Mouse (Mus musculus) left cerebral cortex, postnatal 4 days (tissue): ENCODE measurements around the gene Otog. TPM values are rescaled to one million over a fixed set of nuclear protein-coding genes. Genes with fewer than 3 reads are reported as not detected.

Source experiments
- DNase-seq: peaks from one replicate; pipeline ENCODE4 v3.0.0-alpha.2; 2022
- intact Hi-C: fragments of 180-260 bp; cut with DNase I; formaldehyde crosslinking; loops from one replicate; pipeline ENCODE4 v1.15.1; 2025
- total RNA-seq, 2 experiments: library from RNA; stranded (reverse); gene quantifications; 2 replicates each; pipeline ENCODE4 v1.2.3; 2021

Gene Otog
- total RNA-seq, 2 experiments from 2014 or later: 0.08 to 0.26 TPM

- intact Hi-C loops: loop anchor here (5.0 kb wide), 2 partner anchors 96 to 326 kb away; partner anchors contain the start of gene Myod1
- DNase-seq: no peak
Observed at GRCm38 (mm10) chr7:46280896-46281295, 40.1 kb downstream of the Otog start.

DNA sequence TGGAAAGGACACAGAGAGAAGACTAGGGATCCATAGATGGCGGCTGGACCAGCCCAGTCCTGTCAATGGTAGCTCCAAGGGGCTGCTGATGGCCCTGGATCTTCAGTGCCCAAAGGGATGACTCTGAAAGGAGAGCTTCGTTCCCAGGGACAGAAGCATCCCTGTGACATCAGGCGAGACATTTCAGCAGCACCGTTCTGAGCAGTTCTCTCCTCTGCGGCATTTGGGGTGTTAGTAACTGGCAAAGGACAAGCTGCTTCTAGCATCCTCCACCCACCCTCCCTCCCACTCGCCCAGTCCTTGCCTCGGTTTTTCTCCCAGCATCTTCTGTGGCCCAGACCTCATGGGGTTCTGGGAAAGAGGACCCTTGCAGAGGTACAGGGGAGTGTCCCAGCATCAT is 41.5 kb downstream of the Otog start:
- intact Hi-C loops: loop anchor here (5.0 kb wide), 2 partner anchors 95 to 325 kb away; partner anchors contain the start of gene Myod1
- no peak for DNase-seq

DNA sequence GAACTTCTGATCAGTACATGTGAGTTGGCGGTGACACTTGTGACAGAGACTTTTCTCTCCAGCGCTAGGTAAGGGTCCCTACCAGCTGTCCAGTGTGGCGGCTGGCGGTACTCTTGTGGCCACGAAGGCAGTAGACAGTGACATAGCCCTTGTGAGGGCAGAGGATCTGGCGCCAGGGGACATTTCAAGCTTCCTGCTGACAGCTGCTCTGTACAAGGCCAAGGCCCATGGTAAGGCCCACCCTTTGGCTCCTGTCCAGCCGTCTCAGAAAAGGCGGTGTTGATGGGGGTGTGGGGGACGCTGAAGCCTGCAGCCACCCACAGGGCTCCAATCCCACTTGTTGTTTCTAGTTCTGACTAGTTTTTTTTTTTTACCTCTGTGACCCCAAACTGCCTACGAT is 42.9 kb downstream of the Otog start:
- intact Hi-C loops: loop anchor here (5.0 kb wide), 2 partner anchors 94 to 324 kb away; partner anchors contain the start of gene Myod1
- peak; percentile 77 for DNase-seq

GRCm38 (mm10) chr7:46285161-46285839 is 44.5 kb downstream of the Otog start:
- DNase-seq: no peak
- intact Hi-C loops: no loop called here

DNA sequence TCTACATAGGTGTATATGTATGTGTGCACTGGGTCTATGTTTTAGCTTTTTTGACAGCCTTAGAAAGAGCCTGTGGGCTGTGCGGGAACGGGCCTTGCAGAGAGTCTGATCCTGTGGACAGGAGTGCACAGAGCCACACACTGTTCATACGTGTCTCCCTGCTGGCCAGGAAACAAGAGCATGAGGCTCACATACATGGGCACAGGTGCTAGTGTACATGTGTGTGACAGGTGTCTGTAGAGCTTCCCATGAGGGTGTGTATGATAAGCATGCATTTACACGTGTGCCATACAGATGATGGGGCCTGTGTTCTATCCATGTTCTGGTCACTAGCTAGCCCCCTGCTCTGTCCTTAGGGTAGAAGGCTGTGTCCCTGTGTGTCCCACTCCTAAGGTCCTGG is 45.6 kb downstream of the Otog start:
- intact Hi-C loops: no loop called here
- DNase-seq: no peak

DNA sequence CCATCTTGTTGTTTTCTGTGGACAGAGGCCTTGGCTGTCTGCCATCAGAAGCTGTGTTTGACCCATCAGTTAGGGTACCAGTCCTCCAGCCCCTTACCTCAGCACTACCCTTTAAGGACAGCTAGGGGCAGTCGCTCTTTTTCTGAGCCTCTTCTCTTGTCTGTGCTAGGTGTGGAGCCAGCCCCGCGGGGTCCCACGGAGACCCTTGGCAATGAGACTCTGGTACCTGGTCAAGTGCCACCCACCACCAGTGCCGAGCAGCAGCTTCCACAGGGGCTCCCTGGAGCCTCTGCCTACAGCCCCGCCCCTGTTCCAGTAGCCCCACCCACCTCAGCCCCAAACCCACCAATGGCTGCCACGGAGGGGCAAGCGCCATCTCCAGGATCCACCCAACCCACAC is 46.3 kb downstream of the Otog start:
- DNase-seq: no peak
- intact Hi-C loops: no loop called here

DNA sequence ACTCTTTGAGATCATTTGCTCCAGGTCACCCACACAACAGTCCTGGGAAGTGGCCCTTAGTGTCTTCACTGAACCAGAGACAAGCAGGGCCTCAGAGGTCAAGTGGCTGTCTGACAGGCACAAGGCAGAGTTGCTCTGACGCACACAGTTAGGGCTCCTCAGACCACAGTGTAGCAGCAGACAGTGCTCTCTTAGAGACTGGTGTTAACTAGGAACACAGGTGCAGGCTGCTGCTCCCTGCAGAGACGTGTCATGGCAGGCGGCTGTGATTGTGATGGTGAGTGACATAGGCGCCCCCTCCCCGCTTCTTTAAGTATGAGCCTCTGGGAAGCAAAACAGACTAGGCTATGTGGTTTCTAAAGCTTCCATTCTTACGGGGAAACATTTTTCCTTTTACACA is 55.5 kb downstream of the Otog start:
- peak; percentile 34 for DNase-seq
- intact Hi-C loops: no loop called here

DNA sequence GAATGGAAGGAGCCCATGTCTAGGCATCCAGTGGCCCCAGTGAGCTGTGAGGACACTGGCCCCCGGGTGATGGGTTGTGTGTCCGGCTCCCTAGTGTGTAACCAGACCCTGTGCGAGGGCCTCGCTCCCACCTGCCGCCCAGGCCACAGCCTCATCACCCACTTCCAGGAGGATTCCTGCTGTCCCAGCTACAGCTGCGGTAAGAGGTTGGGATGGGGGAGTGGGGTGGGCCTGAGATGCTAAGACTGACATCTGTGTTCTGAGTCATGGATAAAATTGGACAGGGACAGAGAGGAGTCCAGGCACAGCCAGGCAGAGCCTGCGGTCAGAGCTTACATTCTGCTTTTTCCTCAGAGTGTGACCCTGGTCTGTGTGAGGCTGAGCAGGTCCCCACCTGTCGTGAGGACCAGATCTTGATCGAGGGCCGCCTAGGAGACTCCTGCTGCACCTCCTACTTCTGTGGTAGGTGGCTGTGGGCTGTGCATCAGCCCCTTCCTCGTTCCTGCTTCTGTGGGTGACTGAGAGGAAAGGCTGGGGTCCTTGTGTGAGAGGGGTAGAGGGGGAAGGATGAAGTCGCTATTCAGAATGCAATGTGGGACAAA is 60.3 kb downstream of the Otog start:
- no peak for DNase-seq
- intact Hi-C loops: no loop called here

GRCm38 (mm10) chr7:46313486-46313885 is 72.7 kb downstream of the Otog start:
- no peak for DNase-seq
- intact Hi-C loops: no loop called here

DNA sequence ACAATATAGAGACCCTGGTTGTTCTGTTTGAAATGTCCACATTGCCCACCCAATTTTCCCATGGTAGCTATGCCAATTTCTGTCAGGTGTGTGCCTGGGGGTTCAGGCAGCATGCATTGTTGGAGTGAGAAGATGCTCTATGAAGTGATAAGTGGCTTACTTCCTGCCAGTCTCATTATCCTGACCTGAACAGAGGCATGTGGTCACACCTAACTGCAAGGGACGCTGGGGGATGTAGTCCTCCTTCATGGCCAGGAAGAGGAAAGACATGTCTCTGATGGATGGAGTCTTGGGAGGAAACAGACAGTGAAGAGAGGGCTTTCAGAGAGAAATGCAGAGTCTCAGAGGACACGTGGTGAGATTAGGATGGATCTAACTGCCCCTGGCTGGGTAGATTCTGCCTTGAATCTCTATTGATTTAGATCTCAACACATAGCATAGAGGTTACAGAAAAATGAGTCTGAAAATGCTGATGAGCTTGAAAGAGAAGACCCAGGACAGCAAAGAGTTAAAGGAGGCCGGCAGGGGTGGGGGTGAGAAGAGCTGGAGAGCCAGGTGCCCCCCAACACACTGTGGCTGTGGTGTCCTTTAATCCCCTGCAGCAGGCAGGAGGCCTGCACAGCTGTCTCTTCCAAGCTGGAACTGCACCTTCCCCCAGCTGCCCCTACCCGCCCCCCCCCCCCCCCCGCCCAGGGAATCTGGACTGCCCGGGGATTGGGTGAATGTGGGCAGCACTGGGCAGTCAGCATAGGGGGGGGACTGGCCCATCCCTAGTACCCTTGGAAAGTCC is 73.6 kb downstream of the Otog start:
- intact Hi-C loops: no loop called here
- DNase-seq: no peak

GRCm38 (mm10) chr7:46315692-46316091 is 74.9 kb downstream of the Otog start:
- intact Hi-C loops: no loop called here

GRCm38 (mm10) chr7:46316948-46317347 is 76.2 kb downstream of the Otog start:
- intact Hi-C loops: no loop called here
- peak; percentile 84 for DNase-seq

More at GRCm38 (mm10) chr7:46315692-46316091, 74.9 kb downstream of the Otog start:
- DNase-seq: peak; percentile 18

DNA sequence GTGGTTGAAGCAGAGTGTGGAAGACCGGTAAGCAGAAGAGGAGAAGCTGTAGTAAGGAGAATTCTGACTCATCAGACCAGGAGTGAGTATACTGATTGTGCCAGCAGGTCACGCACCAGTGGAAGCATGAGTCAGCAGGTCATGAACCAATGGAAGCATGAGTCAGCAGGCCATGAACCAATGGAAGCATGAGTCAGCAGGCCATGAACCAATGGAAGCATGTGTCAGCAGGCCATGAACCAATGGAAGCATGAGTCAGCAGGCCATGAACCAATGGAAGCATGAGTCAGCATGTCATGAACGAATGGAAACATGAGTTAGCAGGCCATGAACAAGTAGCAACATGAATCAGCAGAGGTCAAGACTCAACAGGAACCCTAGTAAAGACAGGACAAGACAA is 80.5 kb downstream of the Otog start:
- no peak for DNase-seq
- intact Hi-C loops: no loop called here

- DNase-seq: no peak
- intact Hi-C loops: no loop called here
Observed at GRCm38 (mm10) chr7:46327896-46328295, 87.1 kb downstream of the Otog start.

DNA sequence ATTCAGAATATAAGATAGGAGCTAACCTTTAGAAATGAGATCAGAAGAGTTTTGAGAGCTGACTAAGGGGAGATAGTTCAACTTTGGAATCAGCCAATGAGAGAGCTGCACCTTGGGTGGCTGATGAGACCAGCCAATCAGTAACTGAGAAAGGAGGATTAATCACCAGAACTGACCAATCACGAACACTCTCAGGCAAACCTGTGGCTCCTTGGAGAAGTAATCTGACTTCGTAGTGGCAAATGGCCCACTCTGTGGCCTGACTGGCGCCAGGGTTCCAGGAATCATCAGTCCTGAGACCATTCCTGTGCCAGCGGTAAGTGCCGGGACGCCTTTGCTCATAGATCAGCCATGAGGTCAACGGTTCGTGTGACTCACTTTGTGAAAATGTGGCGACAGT is 96.6 kb downstream of the Otog start:
- no peak for DNase-seq
- intact Hi-C loops: no loop called here

DNA sequence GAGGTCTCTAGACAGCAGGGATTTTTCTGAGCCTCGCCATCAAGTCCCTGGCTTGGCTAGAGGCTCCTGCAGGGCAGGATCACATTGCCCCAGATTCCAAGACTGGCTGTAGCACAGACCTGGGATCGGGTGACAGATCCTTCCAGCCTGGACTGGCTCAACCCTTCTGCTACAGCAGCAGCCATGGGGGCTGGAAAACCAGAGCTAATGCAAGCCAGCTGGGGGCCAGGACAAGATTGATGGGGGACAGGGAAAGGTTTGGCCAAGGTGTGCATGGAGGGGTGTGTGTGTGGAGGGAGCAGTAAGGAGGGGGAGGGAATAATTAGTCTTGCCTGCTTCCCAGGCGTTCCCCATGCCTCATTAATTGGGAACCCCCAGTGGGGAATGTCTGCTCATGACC is 99.0 kb downstream of the Otog start:
- intact Hi-C loops: no loop called here
- no peak for DNase-seq

DNA sequence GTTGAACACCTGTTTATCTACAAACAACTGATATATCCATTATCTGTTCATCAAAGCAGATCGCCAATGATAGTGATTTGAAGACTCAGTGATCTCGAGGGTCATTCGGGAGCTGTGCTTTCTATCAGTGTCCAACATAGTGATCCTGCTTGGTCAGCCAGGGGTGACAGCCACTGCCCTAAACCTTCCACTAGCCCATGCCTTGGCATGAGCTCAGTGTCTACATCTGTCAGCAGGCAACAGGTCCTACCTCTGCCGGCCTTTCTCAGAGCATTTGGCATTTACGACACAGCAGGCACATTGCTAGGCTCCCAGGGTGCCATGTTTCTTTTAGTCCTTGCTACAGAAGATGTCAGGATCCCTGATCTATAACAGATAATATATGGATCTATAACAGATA is 99.5 kb downstream of the Otog start:
- intact Hi-C loops: no loop called here
- DNase-seq: no peak

DNA sequence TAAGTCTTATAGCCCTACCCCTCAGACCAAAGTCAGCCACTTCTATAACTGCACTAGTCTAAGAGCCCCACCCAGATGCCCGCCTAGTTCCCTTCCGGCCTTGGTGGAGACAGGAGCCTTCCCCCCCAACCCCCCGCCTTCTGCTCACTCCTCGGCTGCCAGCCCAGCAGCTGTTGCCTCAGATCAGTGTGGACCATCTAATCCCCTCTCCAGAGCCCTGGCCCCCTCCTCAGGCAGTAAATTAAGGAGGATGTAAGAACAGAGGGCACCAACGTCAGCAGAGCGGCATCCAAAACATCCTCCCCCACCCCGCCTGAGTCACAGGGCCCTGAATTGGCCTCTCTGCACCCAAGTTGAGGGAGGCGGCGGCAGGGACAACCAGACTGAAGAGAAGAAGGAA is 100.7 kb downstream of the Otog start:
- intact Hi-C loops: no loop called here
- DNase-seq: peak; percentile 73

GRCm38 (mm10) chr7:46347692-46348091 is 106.9 kb downstream of the Otog start:
- intact Hi-C loops: no loop called here
- no peak for DNase-seq

- intact Hi-C loops: no loop called here
- DNase-seq: no peak
Observed at GRCm38 (mm10) chr7:46348813-46349212, 108.0 kb downstream of the Otog start.

GRCm38 (mm10) chr7:46350119-46350702 is 109.4 kb downstream of the Otog start:
- intact Hi-C loops: no loop called here
- DNase-seq: no peak
